Mouse (Mus musculus): Measurements from ENCODE around the gene Ccdc110. TPM values are rescaled to one million over a fixed set of nuclear protein-coding genes. Genes with fewer than 3 reads are reported as not detected.

Gene Ccdc110
- polyA plus RNA-seq (2015; fragmentation: Nextera tagmentation; extraction: Ambion mirVana), result 0.11 TPM in 1 of 2 replicates, not detected in the other

DNA sequence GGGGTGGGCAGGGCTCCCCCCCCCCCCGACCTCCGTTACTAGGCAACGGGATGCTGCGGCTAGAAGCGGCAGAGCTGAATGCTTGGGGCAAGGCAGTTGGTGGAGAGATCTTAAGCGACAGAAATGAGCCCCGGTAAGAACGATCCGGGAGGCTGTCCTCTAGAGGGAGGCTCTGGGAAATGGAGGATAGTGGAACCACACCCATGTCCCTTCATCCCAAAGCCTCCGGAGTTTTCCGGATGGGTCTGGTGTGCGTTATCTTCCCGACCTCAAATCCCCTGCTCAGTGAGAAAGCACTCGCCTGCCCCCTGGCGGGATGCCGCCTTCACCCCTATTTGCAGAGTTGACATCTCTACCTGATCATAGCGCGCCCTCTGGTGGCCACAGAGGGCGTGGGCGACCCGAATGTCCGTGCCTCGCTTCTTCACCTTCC is at the start of gene Ccdc110:
Ccdc110 (plus strand) TSS at position 38 of the 433 bp plus-strand sequence.
- H3K9me3 ChIP-seq, result no peaks in the 10 kb centered on the region
- WGBS, result 2% methylated on average over 23 of the region's 23 CpGs
- H3K27me3 ChIP-seq, result no peaks in the 10 kb centered on the region; the same call in 1 of the 2 replicates
- H3K4me1 ChIP-seq (replicated peaks), result peaks cover 8% of the 10 kb centered on the region; the same call in 1 of the 2 replicates
- H3K27ac ChIP-seq (replicated peaks), result no peak within 1 kb of the TSS
- H3K36me3 ChIP-seq, result no peaks in the 10 kb centered on the region
- H3K4me3 ChIP-seq, result peak within 1 kb of the TSS; percentile 40
- peak; percentile 89 for ATAC-seq (ENCODE audit: low read depth)
- H3K4me2 ChIP-seq, result peak within 1 kb of the TSS; percentile 57
- peak within 1 kb of the TSS; percentile 55 for H3K9ac ChIP-seq

DNA sequence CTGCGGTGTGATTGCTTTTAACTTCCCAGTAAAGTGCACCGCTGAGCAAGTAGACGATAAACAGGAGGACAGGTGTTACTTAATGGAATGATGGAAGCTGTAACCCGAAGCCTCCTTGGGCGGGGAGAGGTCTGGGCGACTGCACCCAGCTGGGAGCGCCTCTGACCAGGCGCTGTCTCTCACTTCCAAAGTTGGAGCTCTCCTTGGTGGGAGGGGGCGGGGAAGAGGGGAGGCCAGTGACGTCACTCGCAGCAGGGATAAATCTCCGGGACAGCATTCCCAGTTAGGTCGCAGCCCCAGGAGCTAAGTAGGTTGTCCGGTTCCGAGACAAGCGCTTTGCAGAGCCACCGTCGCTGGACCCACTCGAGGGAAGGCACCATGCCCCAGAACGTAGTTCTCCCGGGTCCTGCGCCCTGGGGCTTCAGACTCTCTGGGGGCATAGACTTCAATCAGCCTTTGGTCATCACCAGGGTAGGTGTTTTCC is 49.2 kb upstream of the Ccdc110 start, which contains the start of gene Pdlim3:
Pdlim3 (plus strand) TSS at position 260 of the 484 bp plus-strand sequence.
- WGBS, result under 1% methylated on average over 22 of the region's 22 CpGs
- Histone ChIP-seq H3K27me3 (peaks cover 21% of the 10 kb centered on the region), H3K4me3 (peak within 1 kb of the TSS; percentile 29), H3K4me2 (peak within 1 kb of the TSS; percentile 66), H3K9me3 (no peaks in the 10 kb centered on the region), H3K4me1 (replicated peaks) (peaks cover 17% of the 10 kb centered on the region), H3K9ac (peak within 1 kb of the TSS; percentile 45), H3K27ac (replicated peaks) (no peak within 1 kb of the TSS), H3K36me3 (no peaks in the 10 kb centered on the region)
- ATAC-seq (ENCODE audit: low read depth), result peak; percentile 78

DNA sequence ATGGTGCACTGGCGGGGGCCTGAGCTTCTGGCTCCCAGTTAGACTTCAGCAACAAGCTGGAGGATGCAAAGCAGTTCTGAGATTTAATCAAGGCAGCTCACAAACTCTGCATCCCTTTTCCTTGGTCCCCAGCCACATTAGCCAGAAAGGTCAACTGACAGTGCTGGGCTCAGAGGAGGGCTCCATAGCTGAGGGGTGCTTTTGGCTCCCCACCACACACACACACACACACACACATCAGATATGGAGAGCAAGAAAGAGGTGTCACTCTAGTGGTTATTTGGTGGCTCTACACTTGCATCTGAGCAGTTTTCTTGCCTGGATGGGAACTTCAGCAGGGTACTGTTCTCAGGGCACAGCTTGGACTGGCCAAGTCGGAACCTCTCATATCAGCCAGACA is 48.6 kb upstream of the Ccdc110 start:
- Histone ChIP-seq H3K36me3 (no peaks in the 10 kb centered on the region), H3K27me3 (peaks cover 21% of the 10 kb centered on the region), H3K4me1 (replicated peaks) (peaks cover 17% of the 10 kb centered on the region), H3K9me3 (no peaks in the 10 kb centered on the region), H3K4me2 (peak overlapping the region; percentile 66), H3K4me3 (peak overlapping the region; percentile 29), H3K9ac (peak overlapping the region; percentile 45), H3K27ac (replicated peaks) (no peak overlapping the region)
- peak; percentile 74; the same call in 1 of the 2 replicates for ATAC-seq (ENCODE audit: low read depth)
- WGBS, result 32% methylated on average over 2 of the region's 2 CpGs

DNA sequence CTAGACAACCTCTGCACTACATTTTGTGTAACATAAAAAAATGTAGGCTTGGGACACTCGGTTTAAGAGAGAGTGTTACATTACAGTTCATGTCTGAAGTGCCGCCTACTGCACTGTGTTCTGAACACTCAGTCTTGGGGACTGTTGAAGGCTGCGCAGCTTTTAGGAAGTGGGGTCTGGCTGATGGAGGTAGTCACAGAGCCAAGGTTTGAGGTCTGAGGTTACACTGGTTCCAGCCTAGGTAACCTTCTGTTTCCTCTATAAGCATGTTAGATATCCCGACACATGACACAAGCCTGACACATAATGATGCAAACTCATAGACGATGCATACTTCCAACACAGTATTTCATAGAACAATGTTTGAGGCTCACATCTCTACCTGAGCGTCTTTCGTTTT is 44.7 kb upstream of the Ccdc110 start:
- Histone ChIP-seq H3K27me3 (peaks cover 9% of the 10 kb centered on the region; the same call in 1 of the 2 replicates), H3K4me1 (replicated peaks) (peaks cover 11% of the 10 kb centered on the region), H3K9ac (no peak overlapping the region), H3K4me2 (no peak overlapping the region), H3K27ac (replicated peaks) (no peak overlapping the region), H3K36me3 (no peaks in the 10 kb centered on the region), H3K4me3 (no peak overlapping the region), H3K9me3 (no peaks in the 10 kb centered on the region)
- 93% methylated on average over 7 of the region's 7 CpGs for WGBS
- no peak for ATAC-seq (ENCODE audit: low read depth)

DNA sequence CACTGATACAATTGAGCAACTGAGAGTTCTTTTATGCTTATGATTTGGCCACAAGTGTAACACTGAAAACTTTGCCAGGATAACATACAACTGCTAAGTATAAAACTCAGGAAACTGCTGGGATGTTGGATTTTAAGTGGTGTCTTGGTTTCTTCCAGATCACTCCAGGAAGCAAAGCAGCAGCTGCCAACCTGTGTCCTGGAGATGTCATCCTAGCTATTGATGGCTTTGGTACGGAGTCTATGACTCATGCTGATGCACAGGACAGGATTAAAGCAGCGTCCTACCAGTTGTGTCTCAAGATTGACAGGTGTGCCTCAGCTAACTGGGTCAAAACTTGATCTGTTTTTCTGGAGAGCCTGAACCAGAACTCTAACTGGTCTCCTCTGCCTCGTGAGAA is 37.8 kb upstream of the Ccdc110 start:
- no peak for ATAC-seq (ENCODE audit: low read depth)
- no peaks in the 10 kb centered on the region for H3K27me3 ChIP-seq
- no peak overlapping the region for H3K4me2 ChIP-seq
- no peak overlapping the region for H3K27ac ChIP-seq (replicated peaks)
- no peaks in the 10 kb centered on the region for H3K4me1 ChIP-seq (replicated peaks)
- 84% methylated on average over 3 of the region's 3 CpGs for WGBS
- no peak overlapping the region for H3K9ac ChIP-seq
- no peaks in the 10 kb centered on the region for H3K9me3 ChIP-seq
- H3K4me3 ChIP-seq, result no peak overlapping the region
- H3K36me3 ChIP-seq, result no peaks in the 10 kb centered on the region

DNA sequence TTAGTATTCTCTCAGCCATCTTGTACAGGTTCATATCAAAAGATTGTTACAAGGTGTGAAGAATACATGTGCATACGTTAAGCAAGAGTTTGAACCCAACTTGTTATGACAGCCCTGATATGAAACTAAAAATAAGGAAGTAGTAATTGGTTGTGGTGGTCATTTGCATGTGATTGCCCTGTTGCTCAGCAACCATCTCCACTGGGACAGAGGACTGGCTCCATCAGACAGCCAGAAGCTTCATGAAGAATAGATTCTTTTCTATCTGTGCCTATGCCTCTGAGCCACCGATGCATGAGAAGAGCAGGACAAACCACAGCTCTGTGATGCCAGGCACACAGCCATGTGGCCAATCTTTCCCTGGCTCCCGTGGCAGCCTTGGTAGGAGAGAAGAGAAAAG is 34.6 kb upstream of the Ccdc110 start:
- H3K9ac ChIP-seq, result no peak overlapping the region
- no peak overlapping the region for H3K4me2 ChIP-seq
- no peak for ATAC-seq (ENCODE audit: low read depth)
- no peaks in the 10 kb centered on the region for H3K36me3 ChIP-seq
- H3K4me1 ChIP-seq (replicated peaks), result no peaks in the 10 kb centered on the region
- H3K9me3 ChIP-seq, result no peaks in the 10 kb centered on the region
- no peaks in the 10 kb centered on the region for H3K27me3 ChIP-seq
- WGBS, result 64% methylated on average over 3 of the region's 3 CpGs
- no peak overlapping the region for H3K27ac ChIP-seq (replicated peaks)
- no peak overlapping the region for H3K4me3 ChIP-seq

DNA sequence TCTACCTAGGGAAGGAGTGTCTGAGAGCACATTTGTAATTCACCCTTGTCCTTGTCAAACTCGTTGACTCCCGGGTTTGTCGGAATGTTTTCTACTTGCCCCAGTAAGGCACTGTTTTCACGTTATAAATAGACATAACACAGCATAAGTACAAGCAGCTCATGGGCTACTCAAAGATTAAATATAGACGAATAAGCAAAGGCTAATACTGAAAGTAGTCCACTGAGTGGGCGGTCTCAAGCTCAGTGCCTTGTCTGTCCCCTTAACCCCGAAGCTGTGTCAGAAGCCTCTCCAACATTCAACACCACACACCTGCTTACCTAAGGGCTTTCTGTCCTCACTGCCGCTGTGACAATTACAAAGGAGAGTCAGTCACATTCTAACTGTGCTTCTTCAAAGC is 32.8 kb upstream of the Ccdc110 start:
- 84% methylated on average over 8 of the region's 8 CpGs for WGBS
- no peak for ATAC-seq (ENCODE audit: low read depth)
- no peaks in the 10 kb centered on the region for H3K36me3 ChIP-seq

DNA sequence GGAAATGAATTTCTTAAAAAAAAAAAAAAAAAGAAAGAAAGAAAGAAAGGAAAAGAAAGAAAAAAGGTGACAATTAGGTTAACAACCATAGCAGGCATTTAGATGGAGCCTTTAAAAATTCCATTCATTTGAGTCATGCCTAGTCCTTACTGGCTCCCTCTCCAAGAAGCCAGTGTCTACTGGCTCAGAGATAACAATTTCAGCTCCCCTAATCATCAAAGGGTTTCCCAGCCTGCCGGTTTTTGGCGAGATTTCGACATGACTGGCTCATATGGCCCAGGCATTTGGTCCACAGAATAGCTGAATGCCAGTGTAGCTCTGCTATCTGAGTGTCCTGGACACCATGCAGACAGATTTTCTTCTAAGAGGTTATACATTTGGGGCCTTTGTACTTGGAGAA is 30.8 kb upstream of the Ccdc110 start:
- Histone ChIP-seq H3K27me3 (no peaks in the 10 kb centered on the region), H3K9me3 (no peaks in the 10 kb centered on the region), H3K4me1 (replicated peaks) (peaks cover 5% of the 10 kb centered on the region), H3K4me2 (no peak overlapping the region), H3K36me3 (no peaks in the 10 kb centered on the region), H3K4me3 (no peak overlapping the region), H3K9ac (no peak overlapping the region), H3K27ac (replicated peaks) (no peak overlapping the region)
- ATAC-seq (ENCODE audit: low read depth), result no peak
- 46% methylated on average over 3 of the region's 3 CpGs for WGBS

More for the DNA sequence above, 32.8 kb upstream of the Ccdc110 start:
- Histone ChIP-seq H3K4me2 (no peak overlapping the region), H3K9me3 (no peaks in the 10 kb centered on the region), H3K9ac (no peak overlapping the region), H3K27ac (replicated peaks) (no peak overlapping the region), H3K27me3 (no peaks in the 10 kb centered on the region), H3K4me1 (replicated peaks) (no peaks in the 10 kb centered on the region), H3K4me3 (no peak overlapping the region)

DNA sequence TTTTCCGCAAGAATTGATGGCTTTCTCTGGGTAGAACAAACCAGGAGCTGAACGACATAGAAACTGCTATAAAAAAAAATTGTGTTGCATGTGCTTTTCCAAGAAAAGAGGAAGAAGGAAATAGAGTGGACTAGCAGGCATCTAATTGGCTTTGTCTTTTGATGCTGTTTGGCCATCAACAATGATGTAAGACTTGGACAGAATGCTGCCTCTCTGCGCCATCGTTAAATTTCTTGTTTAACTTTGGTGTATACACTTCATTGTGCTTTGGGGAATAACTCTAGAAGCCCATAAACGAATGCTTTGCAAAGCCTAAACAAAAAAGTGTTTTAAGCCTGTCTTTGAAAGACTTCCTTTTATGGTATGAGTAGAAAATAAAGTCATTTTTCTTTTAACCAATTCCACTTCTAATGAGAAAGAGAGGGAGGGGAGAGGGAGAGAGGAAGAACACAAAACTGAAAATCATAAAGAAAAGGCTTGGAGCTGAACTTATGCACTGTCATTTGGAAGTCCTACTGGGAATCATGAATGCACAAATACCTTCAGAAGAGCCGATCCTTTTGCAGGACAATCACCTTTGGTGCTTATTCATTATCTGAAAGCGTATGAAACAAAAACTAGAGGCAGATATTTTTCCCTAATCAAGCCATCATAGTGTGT is 28.7 kb upstream of the Ccdc110 start:
- H3K4me2 ChIP-seq, result no peak overlapping the region
- no peaks in the 10 kb centered on the region for H3K27me3 ChIP-seq
- H3K4me3 ChIP-seq, result no peak overlapping the region
- no peak overlapping the region for H3K27ac ChIP-seq (replicated peaks)
- no peak overlapping the region for H3K9ac ChIP-seq
- no peaks in the 10 kb centered on the region for H3K9me3 ChIP-seq
- H3K36me3 ChIP-seq, result no peaks in the 10 kb centered on the region
- 69% methylated on average over 7 of the region's 7 CpGs for WGBS
- H3K4me1 ChIP-seq (replicated peaks), result peaks cover 8% of the 10 kb centered on the region
- ATAC-seq (ENCODE audit: low read depth), result no peak

DNA sequence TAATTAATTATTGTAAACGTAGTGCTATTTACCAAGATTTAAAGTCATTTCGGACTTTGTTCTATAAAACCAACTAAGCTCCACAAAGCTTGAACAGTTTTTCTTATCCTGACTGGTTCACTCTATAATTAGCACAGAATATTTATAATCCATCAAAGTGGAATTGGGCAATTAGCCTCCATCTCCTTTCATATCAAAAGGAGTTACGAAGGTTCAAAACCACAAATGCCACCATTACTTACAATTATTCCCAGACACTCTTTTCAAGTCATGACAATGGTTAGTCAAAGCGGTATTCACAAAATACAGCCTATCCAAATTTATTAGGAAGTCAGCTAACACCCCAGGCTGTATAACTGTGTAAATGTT is 28.2 kb upstream of the Ccdc110 start:
- Histone ChIP-seq H3K4me2 (no peak overlapping the region), H3K4me1 (replicated peaks) (peaks cover 8% of the 10 kb centered on the region), H3K4me3 (no peak overlapping the region), H3K9ac (no peak overlapping the region), H3K9me3 (no peaks in the 10 kb centered on the region), H3K27ac (replicated peaks) (no peak overlapping the region), H3K36me3 (no peaks in the 10 kb centered on the region), H3K27me3 (no peaks in the 10 kb centered on the region)
- ATAC-seq (ENCODE audit: low read depth), result no peak
- 76% methylated on average over 4 of the region's 4 CpGs for WGBS

DNA sequence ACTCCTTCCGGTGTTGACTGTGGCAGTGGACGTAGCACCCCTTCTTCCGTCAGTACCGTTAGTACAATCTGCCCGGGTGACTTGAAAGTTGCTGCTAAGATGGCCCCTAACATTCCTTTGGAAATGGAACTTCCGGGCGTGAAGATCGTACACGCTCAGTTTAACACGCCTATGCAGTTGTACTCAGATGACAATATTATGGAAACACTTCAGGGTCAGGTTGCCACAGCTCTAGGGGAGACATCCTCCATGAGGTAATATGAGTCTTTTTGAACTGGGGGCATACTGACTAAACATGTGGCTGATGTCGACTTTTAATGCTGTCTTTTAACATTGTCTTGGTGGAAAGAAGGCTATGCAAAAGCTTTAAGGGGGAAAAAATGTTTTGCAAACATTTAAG is 20.7 kb upstream of the Ccdc110 start:
- Histone ChIP-seq H3K4me2 (no peak overlapping the region), H3K27me3 (no peaks in the 10 kb centered on the region), H3K9ac (no peak overlapping the region), H3K4me3 (no peak overlapping the region), H3K9me3 (no peaks in the 10 kb centered on the region), H3K27ac (replicated peaks) (no peak overlapping the region), H3K36me3 (no peaks in the 10 kb centered on the region), H3K4me1 (replicated peaks) (peaks cover 3% of the 10 kb centered on the region)
- no peak for ATAC-seq (ENCODE audit: low read depth)
- WGBS, result 91% methylated on average over 11 of the region's 11 CpGs

DNA sequence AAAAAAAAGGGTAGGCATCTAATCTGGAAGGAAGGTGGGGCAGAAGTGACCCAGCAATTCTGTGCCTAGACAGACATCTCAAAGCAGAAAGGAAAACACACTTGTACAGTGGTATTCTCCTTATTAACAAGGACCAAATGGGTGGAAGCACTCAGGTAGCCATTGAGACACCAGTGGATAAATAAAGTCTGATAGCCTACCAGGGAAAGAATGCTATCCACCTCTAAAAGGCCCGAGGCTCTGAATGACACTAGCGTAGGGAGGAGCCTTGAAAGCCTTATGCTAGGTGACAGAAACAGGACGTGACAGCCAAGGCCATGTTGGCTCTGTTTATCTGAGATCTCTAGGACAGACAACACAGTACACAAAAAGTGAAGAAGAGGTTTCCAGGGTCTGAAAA is 17.9 kb upstream of the Ccdc110 start:
- 92% methylated on average over 3 of the region's 3 CpGs for WGBS
- no peak overlapping the region for H3K27ac ChIP-seq (replicated peaks)
- no peak overlapping the region for H3K4me3 ChIP-seq
- H3K4me1 ChIP-seq (replicated peaks), result no peaks in the 10 kb centered on the region
- H3K4me2 ChIP-seq, result no peak overlapping the region
- no peaks in the 10 kb centered on the region for H3K36me3 ChIP-seq
- no peaks in the 10 kb centered on the region for H3K27me3 ChIP-seq
- no peak overlapping the region for H3K9ac ChIP-seq
- H3K9me3 ChIP-seq, result no peaks in the 10 kb centered on the region
- no peak for ATAC-seq (ENCODE audit: low read depth)

All from neural tube, embryonic 13.5 days (tissue).